Mouse (Mus musculus) C2C12 (cell line): ENCODE measurements around the gene Pard3b.

Source experiments
- CEBPB ChIP-seq: IDR thresholded peaks from one replicate; pipeline ENCODE4 v1.6.1; 2011; ENCODE audit warnings: low read depth, mild to moderate bottlenecking, control low read depth, moderate library complexity
- CTCF ChIP-seq: IDR thresholded peaks from one replicate; pipeline ENCODE4 v1.5.1; 2011; ENCODE audit not compliant: control insufficient read depth, insufficient read depth, insufficient read length
- FOSL1 ChIP-seq: IDR thresholded peaks from one replicate; pipeline ENCODE4 v1.8.0; 2011; ENCODE audit warnings: mild to moderate bottlenecking, low read length; ENCODE audit not compliant: poor library complexity, insufficient read depth, severe bottlenecking
- MAX ChIP-seq: IDR thresholded peaks from one replicate; pipeline ENCODE4 v1.6.1; 2011; ENCODE audit warnings: mild to moderate bottlenecking, control low read depth
- MYOD1 ChIP-seq: IDR thresholded peaks from one replicate; pipeline ENCODE4 v1.6.1; 2011; ENCODE audit warnings: low read depth; ENCODE audit not compliant: control insufficient read depth, insufficient read length
- MYOG ChIP-seq: IDR thresholded peaks from one replicate; pipeline ENCODE4 v1.6.1; 2011; ENCODE audit not compliant: control insufficient read depth, insufficient read length; ENCODE audit errors: extremely low read depth
- USF1 ChIP-seq: IDR thresholded peaks from one replicate; pipeline ENCODE4 v1.6.1; 2011; ENCODE audit warnings: low read depth, mild to moderate bottlenecking, control low read depth, moderate library complexity

DNA sequence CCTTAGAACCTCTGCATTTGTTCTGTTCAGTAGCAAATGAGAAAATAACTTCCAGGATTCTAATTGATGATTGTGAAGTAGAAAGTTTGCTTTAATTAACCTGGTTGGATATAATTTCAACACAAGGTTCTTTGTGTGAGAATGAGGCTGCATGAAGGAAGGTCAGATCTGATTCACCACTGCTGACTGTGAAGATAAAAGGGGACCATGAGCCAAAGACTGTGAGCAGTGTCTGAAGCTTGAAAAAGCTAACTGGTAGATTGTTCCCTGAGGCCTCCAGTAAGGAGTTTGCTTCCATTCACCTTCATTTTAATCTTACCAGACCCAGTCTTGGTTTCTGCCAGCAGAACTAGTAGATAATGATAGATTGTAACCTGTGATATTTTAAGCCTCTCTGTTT, 108.9 kb downstream of the Pard3b start:
- TF ChIP-seq CTCF (no peak), CEBPB (no peak), USF1 (no peak), MAX (no peak), MYOG (no peak), MYOD1 (no peak), FOSL1 (no peak)
